Mouse (Mus musculus) midbrain, embryonic 11.5 days (tissue): ENCODE measurements around the gene Tuba1b. TPM values are rescaled to one million over a fixed set of nuclear protein-coding genes. Genes with fewer than 3 reads are reported as not detected.

Experiments used
- ATAC-seq: fragments of 200-750 bp; cut with Nextera tagmentation; 2 replicates; pipeline ENCODE4 v1.8.0; 2017; ENCODE audit warnings: moderate TSS enrichment, moderate library complexity; ENCODE audit not compliant: low FRiP score
- DNase-seq: peaks from one replicate; pipeline ENCODE4 v3.0.0; 2015; ENCODE audit warnings: low spot score; ENCODE audit errors: missing footprints
- H3K27ac ChIP-seq: fragments of 300-500 bp; sonication (generic); 2 replicates; pipeline ENCODE4 v1.5.1; 2014; ENCODE audit warnings: low read depth, low read length
- H3K27me3 ChIP-seq: fragments of 300-500 bp; sonication (generic); 2 replicates; pipeline ENCODE4 v1.6.1; 2014; ENCODE audit warnings: mild to moderate bottlenecking, low read length, moderate library complexity, mixed read lengths; ENCODE audit not compliant: control insufficient read depth, insufficient read depth
- H3K36me3 ChIP-seq: fragments of 300-500 bp; sonication (generic); 2 replicates; pipeline ENCODE4 v1.6.1; 2014; ENCODE audit warnings: mild to moderate bottlenecking, low read length, moderate library complexity, mixed read lengths; ENCODE audit not compliant: control insufficient read depth, insufficient read depth
- H3K4me1 ChIP-seq: fragments of 300-500 bp; sonication (generic); 2 replicates; pipeline ENCODE4 v1.6.1; 2014; ENCODE audit warnings: low read length; ENCODE audit not compliant: control insufficient read depth, insufficient read depth
- H3K4me2 ChIP-seq: fragments of 300-500 bp; sonication (generic); 2 replicates; pipeline ENCODE4 v1.6.1; 2014; ENCODE audit warnings: mild to moderate bottlenecking, moderate library complexity
- H3K4me3 ChIP-seq: fragments of 300-500 bp; sonication (generic); 2 replicates; pipeline ENCODE4 v1.5.1; 2014; ENCODE audit warnings: low read depth, low read length
- H3K9ac ChIP-seq: fragments of 300-500 bp; sonication (generic); 2 replicates; pipeline ENCODE4 v1.6.1; 2014; ENCODE audit warnings: low read length
- H3K9me3 ChIP-seq: fragments of 300-500 bp; sonication (generic); 2 replicates; pipeline ENCODE4 v1.6.1; 2016; ENCODE audit warnings: low read length; ENCODE audit not compliant: control insufficient read depth
- WGBS: fragments of 180-500 bp; shearing (Covaris S2); extraction: QIAGEN DNeasy Blood & Tissue Kit; methylation state at CpG from one replicate; pipeline ENCODE4 v1.1.7; 2014; 5-methylcytosine and 5-hydroxymethylcytosine counted together
- polyA plus RNA-seq: library from polyadenylated mRNA; unstranded; fragments of >200 nt; fragmentation: Nextera tagmentation; extraction: Ambion mirVana; gene quantifications from 2 replicates; pipeline ENCODE4 v1.2.1, GENCODE M21; 2014

The Tuba1b gene
- polyA plus RNA-seq = 2,214 and 2,255 TPM in 2 replicates

DNA sequence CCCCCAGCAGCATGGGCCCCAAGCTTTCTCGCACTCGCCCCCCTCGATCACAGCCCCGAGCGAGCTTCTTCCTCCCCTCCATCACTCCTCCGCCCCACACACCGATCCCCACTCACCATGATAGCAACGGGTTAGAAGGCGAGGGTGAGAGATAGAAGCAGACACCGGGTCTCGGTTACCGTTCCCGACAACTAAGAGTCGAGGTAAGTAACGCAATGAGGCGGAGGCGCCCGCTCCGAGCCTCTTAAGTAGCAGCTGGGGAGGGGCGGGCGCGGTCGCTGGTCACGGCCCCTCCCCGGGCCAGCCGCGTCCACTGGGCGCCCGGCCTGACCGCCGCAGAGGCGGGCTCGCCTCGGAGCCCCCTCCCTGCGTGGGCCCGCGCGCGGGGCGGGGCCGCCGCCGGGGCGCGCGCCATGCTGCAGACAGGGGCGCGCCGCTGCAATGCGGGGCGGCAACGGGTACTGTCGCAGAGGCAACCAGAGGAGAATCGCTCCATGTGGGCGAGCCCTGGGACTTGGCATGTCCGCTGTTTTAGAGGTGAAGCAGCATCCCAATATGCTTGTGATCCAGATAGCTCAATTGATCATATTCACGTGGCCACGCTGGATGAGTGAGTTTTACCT is at the start of gene Tuba1b:
Tuba1b (minus strand) TSS at position 349 of the 623 bp plus-strand sequence.
- Histone ChIP-seq H3K9ac (peak within 1 kb of the TSS; percentile 97), H3K4me1 (peaks cover 14% of the 10 kb centered on the region), H3K36me3 (peaks cover 2% of the 10 kb centered on the region), H3K9me3 (no peaks in the 10 kb centered on the region), H3K27ac (peak within 1 kb of the TSS; percentile 96), H3K4me3 (peak within 1 kb of the TSS; percentile 75), H3K4me2 (peak within 1 kb of the TSS; percentile 98), H3K27me3 (no peaks in the 10 kb centered on the region)
- WGBS = under 1% methylated on average over 54 of the region's 58 CpGs
- ATAC-seq (peak; percentile 96), DNase-seq (peak; percentile 99)

- H3K36me3 ChIP-seq = no peaks in the 10 kb centered on the region
- peak; percentile 94 for DNase-seq
- peak overlapping the region; percentile 76 for H3K4me2 ChIP-seq
- no peaks in the 10 kb centered on the region for H3K27me3 ChIP-seq
- 16% methylated on average over 16 of the region's 16 CpGs for WGBS
- no peaks in the 10 kb centered on the region for H3K9me3 ChIP-seq
- H3K27ac ChIP-seq = peak overlapping the region; percentile 98
- H3K9ac ChIP-seq = peak overlapping the region; percentile 89
- H3K4me1 ChIP-seq = peaks cover 60% of the 10 kb centered on the region
- H3K4me3 ChIP-seq = peak overlapping the region; percentile 48
- ATAC-seq = peak; percentile 75
These were observed 49.2 kb upstream of the Tuba1b start for GRCm38 (mm10) chr15:98983431-98984081.

DNA sequence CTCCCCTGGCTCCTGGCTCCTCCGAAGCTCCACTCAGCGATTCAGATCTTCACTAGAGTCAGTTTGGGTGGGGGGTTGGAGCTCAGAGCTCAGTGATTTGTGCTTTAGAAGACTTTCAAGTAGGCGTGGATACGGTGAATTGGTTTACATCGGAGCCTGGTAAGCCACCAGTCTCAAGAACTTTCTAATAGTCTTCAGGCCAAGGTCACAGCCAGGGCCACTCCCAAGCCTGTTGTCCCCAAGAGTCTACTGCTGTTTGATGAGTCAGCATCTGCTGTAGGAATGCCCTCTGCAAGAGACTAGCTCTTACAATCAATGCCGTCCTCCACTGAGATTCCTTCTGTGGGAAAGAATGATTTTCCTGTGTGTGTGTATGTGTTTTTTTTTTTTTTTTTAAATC is 47.7 kb upstream of the Tuba1b start:
- Histone ChIP-seq H3K9me3 (no peaks in the 10 kb centered on the region), H3K27me3 (no peaks in the 10 kb centered on the region), H3K4me2 (no peak overlapping the region), H3K9ac (no peak overlapping the region), H3K4me1 (peaks cover 60% of the 10 kb centered on the region), H3K36me3 (no peaks in the 10 kb centered on the region), H3K4me3 (no peak overlapping the region), H3K27ac (no peak overlapping the region)
- ATAC-seq = no peak
- DNase-seq = no peak
- 65% methylated on average over 6 of the region's 6 CpGs for WGBS

DNA sequence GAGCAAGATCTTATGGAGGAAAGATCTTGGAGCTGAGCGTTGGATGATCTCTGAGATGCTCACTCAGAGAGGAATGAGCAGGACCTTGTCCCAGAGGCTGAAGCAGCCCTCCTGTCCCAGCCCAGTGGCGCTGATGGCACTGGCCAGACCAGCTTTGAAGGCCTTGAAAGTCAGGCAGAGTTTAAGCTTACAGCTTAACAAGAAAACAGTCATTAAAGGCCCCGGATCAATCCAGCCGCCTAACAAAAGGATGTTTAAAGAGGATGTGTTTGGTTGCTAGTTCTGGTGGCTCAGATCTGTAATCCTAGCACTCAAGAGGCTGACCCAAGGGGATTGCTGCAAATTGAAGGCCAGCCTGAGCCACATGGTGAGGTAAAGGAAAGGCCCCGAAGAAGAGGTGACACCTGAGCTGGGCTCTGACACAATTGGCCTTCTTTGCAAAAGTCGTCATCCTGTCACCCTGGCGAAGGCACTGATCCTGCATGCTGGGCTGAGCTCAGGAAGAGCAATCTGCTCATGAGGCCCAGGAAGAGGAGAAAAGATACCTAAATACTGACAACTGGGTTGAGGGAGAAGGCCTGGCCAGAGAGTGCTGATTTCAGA is 45.7 kb upstream of the Tuba1b start:
- 21% methylated on average over 7 of the region's 7 CpGs for WGBS
- H3K4me1 ChIP-seq = peaks cover 49% of the 10 kb centered on the region
- H3K9me3 ChIP-seq = no peaks in the 10 kb centered on the region
- H3K36me3 ChIP-seq = no peaks in the 10 kb centered on the region
- no peak overlapping the region for H3K4me3 ChIP-seq
- ATAC-seq = no peak
- H3K9ac ChIP-seq = peak overlapping the region; percentile 9; the same call in 1 of the 2 replicates
- H3K27me3 ChIP-seq = no peaks in the 10 kb centered on the region
- peak; percentile 91 for DNase-seq
- H3K4me2 ChIP-seq = no peak overlapping the region
- H3K27ac ChIP-seq = peak overlapping the region; percentile 30; the same call in 1 of the 2 replicates

GRCm38 (mm10) chr15:98978409-98979172 is 44.2 kb upstream of the Tuba1b start:
- Histone ChIP-seq H3K27me3 (no peaks in the 10 kb centered on the region), H3K4me1 (peaks cover 46% of the 10 kb centered on the region), H3K36me3 (no peaks in the 10 kb centered on the region), H3K4me3 (no peak overlapping the region), H3K9ac (peak overlapping the region; percentile 24; the same call in 1 of the 2 replicates), H3K27ac (peak overlapping the region; percentile 20; the same call in 1 of the 2 replicates), H3K9me3 (no peaks in the 10 kb centered on the region), H3K4me2 (peak overlapping the region; percentile 13; the same call in 1 of the 2 replicates)
- DNase-seq = no peak
- ATAC-seq = no peak
- WGBS = 51% methylated on average over 20 of the region's 20 CpGs

DNA sequence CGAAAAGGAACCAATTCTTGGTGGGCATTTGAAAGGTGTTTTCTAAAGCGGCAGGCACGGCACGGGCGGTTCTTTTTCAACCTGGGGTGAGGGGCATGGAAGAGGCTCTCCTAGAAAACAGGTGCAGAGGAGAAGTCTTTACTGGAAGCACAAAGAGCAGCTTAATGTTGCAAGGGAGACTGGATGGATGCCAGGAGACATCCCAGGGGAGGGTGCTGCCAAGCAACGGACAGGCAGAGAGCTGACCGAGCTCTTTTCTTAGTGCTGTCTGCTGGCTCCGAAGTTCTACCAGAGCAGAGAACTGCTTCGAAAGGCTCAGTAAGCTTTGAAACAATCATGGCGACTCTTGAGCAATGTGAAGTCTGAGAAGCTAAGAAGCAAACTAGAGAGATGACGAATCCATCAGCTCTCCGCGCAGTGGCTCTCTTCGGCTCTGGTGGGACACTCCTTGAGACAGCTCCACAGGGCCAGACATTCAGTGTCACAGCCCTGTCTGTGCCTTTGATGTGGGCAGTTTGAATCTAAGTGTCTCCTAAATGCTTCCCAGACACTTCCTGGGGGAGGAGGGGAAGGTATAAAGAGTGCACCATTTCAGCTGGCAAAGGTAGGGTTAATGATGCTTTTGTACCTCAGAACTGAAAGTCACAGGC is 43.5 kb upstream of the Tuba1b start:
- H3K27ac ChIP-seq = peak overlapping the region; percentile 50
- H3K4me3 ChIP-seq = no peak overlapping the region
- H3K4me2 ChIP-seq = peak overlapping the region; percentile 17; the same call in 1 of the 2 replicates
- DNase-seq (no peak), ATAC-seq (peak; percentile 38)
- no peaks in the 10 kb centered on the region for H3K36me3 ChIP-seq
- 56% methylated on average over 14 of the region's 14 CpGs for WGBS
- peak overlapping the region; percentile 34; the same call in 1 of the 2 replicates for H3K9ac ChIP-seq
- no peaks in the 10 kb centered on the region for H3K9me3 ChIP-seq
- H3K4me1 ChIP-seq = peaks cover 39% of the 10 kb centered on the region
- no peaks in the 10 kb centered on the region for H3K27me3 ChIP-seq

GRCm38 (mm10) chr15:98976763-98977758 is 42.7 kb upstream of the Tuba1b start:
- Histone ChIP-seq H3K9me3 (no peaks in the 10 kb centered on the region), H3K9ac (peak overlapping the region; percentile 30), H3K36me3 (no peaks in the 10 kb centered on the region), H3K27me3 (no peaks in the 10 kb centered on the region), H3K27ac (peak overlapping the region; percentile 50), H3K4me2 (no peak overlapping the region), H3K4me3 (no peak overlapping the region), H3K4me1 (peaks cover 35% of the 10 kb centered on the region)
- WGBS = 79% methylated on average over 21 of the region's 21 CpGs
- DNase-seq (no peak), ATAC-seq (no peak)
